Mouse (Mus musculus) spleen, postnatal 4 days (tissue): ENCODE data around the gene Podxl.

Source experiments
- DNase-seq, 2 experiments: peaks; one replicate each; pipeline ENCODE4 v3.0.0; 2022; ENCODE audit warnings: low spot score in 2 of 2

The Podxl gene

GRCm38 (mm10) chr6:31563235-31564181 is at the start of gene Podxl:
Gene Podxl, minus strand, starts transcription at chr6:31563981.
- peak; percentile 62 to 75 for DNase-seq

GRCm38 (mm10) chr6:31612560-31613270 is 48.9 kb upstream of the Podxl start:
- peak; percentile 63 to 70 for DNase-seq

GRCm38 (mm10) chr6:31606429-31606828 is 42.6 kb upstream of the Podxl start:
- no peak for DNase-seq

- no peak for DNase-seq
These were observed 41.0 kb upstream of the Podxl start for GRCm38 (mm10) chr6:31604629-31605265.

- DNase-seq, result no peak
These were observed 38.7 kb upstream of the Podxl start for GRCm38 (mm10) chr6:31602489-31602888.

- DNase-seq, result no peak
These were observed 37.4 kb upstream of the Podxl start for GRCm38 (mm10) chr6:31601131-31601530.

- DNase-seq, result no peak
These were observed 36.1 kb upstream of the Podxl start for GRCm38 (mm10) chr6:31599863-31600262.

- no peak for DNase-seq
These were observed 34.6 kb upstream of the Podxl start for GRCm38 (mm10) chr6:31598349-31598911.

- DNase-seq, result no peak
These were observed 33.3 kb upstream of the Podxl start for GRCm38 (mm10) chr6:31597136-31597460.

- DNase-seq, result no peak
These were observed 32.8 kb upstream of the Podxl start for GRCm38 (mm10) chr6:31596346-31597135.

GRCm38 (mm10) chr6:31592579-31593238 is 28.9 kb upstream of the Podxl start:
- DNase-seq, result no peak

GRCm38 (mm10) chr6:31592128-31592527 is 28.3 kb upstream of the Podxl start:
- no peak for DNase-seq

GRCm38 (mm10) chr6:31591676-31592075 is 27.9 kb upstream of the Podxl start:
- no peak for DNase-seq

GRCm38 (mm10) chr6:31590754-31591153 is 27.0 kb upstream of the Podxl start:
- no peak for DNase-seq

GRCm38 (mm10) chr6:31589268-31589667 is 25.5 kb upstream of the Podxl start:
- DNase-seq, result no peak

GRCm38 (mm10) chr6:31587655-31588054 is 23.9 kb upstream of the Podxl start:
- no peak for DNase-seq

- no peak for DNase-seq
These were observed 22.3 kb upstream of the Podxl start for GRCm38 (mm10) chr6:31586127-31586526.

GRCm38 (mm10) chr6:31576151-31576550 is 12.4 kb upstream of the Podxl start:
- DNase-seq, result no peak

- no peak for DNase-seq
These were observed 11.3 kb upstream of the Podxl start for GRCm38 (mm10) chr6:31575063-31575462.

GRCm38 (mm10) chr6:31571459-31571858 is 7.7 kb upstream of the Podxl start:
- DNase-seq, result no peak
